Mouse (Mus musculus) embryonic fibroblast, embryonic 13.5 days (primary cell): Measurements from ENCODE around the gene Eif2ak3. TPM values are rescaled to one million over a fixed set of nuclear protein-coding genes. Genes with fewer than 3 reads are reported as not detected.
"Not testable (repeated sequence)": the region's sequence is repeated elsewhere in the genome, so short reads cannot be mapped to it uniquely, and the experiment has no call there.

ENCODE experiments used
- H3K27ac ChIP-seq: 2 replicates; pipeline ENCODE4 v1.5.1; 2012; ENCODE audit warnings: low read length, control low read depth, inconsistent platforms; ENCODE audit not compliant: insufficient read depth
- H3K4me1 ChIP-seq: 2 replicates; pipeline ENCODE4 v1.6.1; 2011; ENCODE audit warnings: low read length; ENCODE audit not compliant: control insufficient read depth, insufficient read depth
- H3K4me3 ChIP-seq: 2 replicates; pipeline ENCODE4 v1.5.1; 2011; ENCODE audit warnings: mild to moderate bottlenecking, control low read depth, low read length; ENCODE audit not compliant: insufficient read depth
- CTCF ChIP-seq: IDR thresholded peaks from 2 replicates; pipeline ENCODE4 v1.5.1; 2011; ENCODE audit warnings: mild to moderate bottlenecking, control low read depth, low read length, moderate library complexity, borderline replicate concordance; ENCODE audit not compliant: insufficient read depth
- POLR2A ChIP-seq: IDR thresholded peaks from 2 replicates; pipeline ENCODE4 v1.6.1; 2011; ENCODE audit warnings: low read depth, mild to moderate bottlenecking, control low read depth, low read length, moderate library complexity
- polyA plus RNA-seq: library from polyadenylated mRNA; stranded (reverse); fragments of >200 nt; gene quantifications from 2 replicates; pipeline ENCODE4 v1.2.4, GENCODE M21; 2011; ENCODE audit warnings: low read depth; ENCODE audit not compliant: missing spikeins, insufficient read length

Gene Eif2ak3
- polyA plus RNA-seq, 1 experiment: 23.8 TPM

- Histone ChIP-seq H3K27ac (peak overlapping the region; percentile 88), H3K4me3 (no peak overlapping the region), H3K4me1 (peaks cover 6% of the 10 kb centered on the region)
- TF ChIP-seq POLR2A (no peak), CTCF (no peak)
Observed at GRCm38 (mm10) chr6:70812526-70812895, 31.8 kb upstream of the Eif2ak3 start.

GRCm38 (mm10) chr6:70813921-70814628 lies 30.2 kb upstream of the Eif2ak3 start:
- Histone ChIP-seq H3K4me1 (peaks cover 6% of the 10 kb centered on the region), H3K27ac (no peak overlapping the region), H3K4me3 (no peak overlapping the region)
- no peak for TF ChIP-seq POLR2A
- no peak for TF ChIP-seq CTCF

GRCm38 (mm10) chr6:70814629-70814950 lies 29.7 kb upstream of the Eif2ak3 start:
- TF ChIP-seq CTCF: no peak
- no peak for TF ChIP-seq POLR2A
- Histone ChIP-seq H3K27ac (no peak overlapping the region), H3K4me1 (peaks cover 6% of the 10 kb centered on the region), H3K4me3 (no peak overlapping the region)

GRCm38 (mm10) chr6:70815471-70815870 lies 28.8 kb upstream of the Eif2ak3 start:
- Histone ChIP-seq H3K4me3 (no peak overlapping the region), H3K27ac (no peak overlapping the region), H3K4me1 (peaks cover 6% of the 10 kb centered on the region)
- TF ChIP-seq POLR2A: no peak
- no peak for TF ChIP-seq CTCF

GRCm38 (mm10) chr6:70821566-70821965 lies 22.7 kb upstream of the Eif2ak3 start:
- TF ChIP-seq POLR2A (no peak), CTCF (no peak)

GRCm38 (mm10) chr6:70822386-70822910 lies 21.9 kb upstream of the Eif2ak3 start:
- H3K27ac ChIP-seq: no peak overlapping the region
- TF ChIP-seq POLR2A (no peak), CTCF (no peak)
- peaks cover 2% of the 10 kb centered on the region; the same call in 1 of the 2 replicates for H3K4me1 ChIP-seq

More at GRCm38 (mm10) chr6:70821566-70821965, 22.7 kb upstream of the Eif2ak3 start:
- Histone ChIP-seq H3K4me3 (no peak overlapping the region), H3K4me1 (peaks cover 4% of the 10 kb centered on the region), H3K27ac (no peak overlapping the region)

GRCm38 (mm10) chr6:70823277-70823676 lies 21.0 kb upstream of the Eif2ak3 start:
- not testable (repeated sequence) for H3K4me1 ChIP-seq, H3K4me3 ChIP-seq, H3K27ac ChIP-seq

More at GRCm38 (mm10) chr6:70822386-70822910, 21.9 kb upstream of the Eif2ak3 start:
- no peak overlapping the region for H3K4me3 ChIP-seq

- Histone ChIP-seq H3K4me1 (peaks cover 2% of the 10 kb centered on the region; the same call in 1 of the 2 replicates), H3K27ac (peak overlapping the region; percentile 38), H3K4me3 (peak overlapping the region; percentile 21)
- TF ChIP-seq CTCF: no peak
- TF ChIP-seq POLR2A: peak; percentile 62
Observed at GRCm38 (mm10) chr6:70824085-70824986, 20.0 kb upstream of the Eif2ak3 start.

GRCm38 (mm10) chr6:70824987-70825337 lies 19.4 kb upstream of the Eif2ak3 start:
- peak overlapping the region; percentile 34; the same call in 1 of the 2 replicates for H3K27ac ChIP-seq
- H3K4me1 ChIP-seq: peaks cover 2% of the 10 kb centered on the region; the same call in 1 of the 2 replicates
- H3K4me3 ChIP-seq: no peak overlapping the region
- TF ChIP-seq POLR2A (no peak), CTCF (no peak)

GRCm38 (mm10) chr6:70829451-70829850 lies 14.9 kb upstream of the Eif2ak3 start:
- TF ChIP-seq CTCF: no peak

More at GRCm38 (mm10) chr6:70829451-70829850, 14.9 kb upstream of the Eif2ak3 start:
- H3K27ac ChIP-seq: no peak overlapping the region
- peaks cover 2% of the 10 kb centered on the region; the same call in 1 of the 2 replicates for H3K4me1 ChIP-seq
- no peak overlapping the region for H3K4me3 ChIP-seq
